Mouse (Mus musculus) midbrain, embryonic 14.5 days (tissue): Measurements from ENCODE around the gene Ly6g6e. TPM values are rescaled to one million over a fixed set of nuclear protein-coding genes. Genes with fewer than 3 reads are reported as not detected.
A peak's percentile ranks its signal among the peaks of the same experiment; 100 is the strongest.

Experiments
- ATAC-seq: fragments of 200-750 bp; cut with Nextera tagmentation; 2 replicates; pipeline ENCODE4 v1.8.0; 2017; ENCODE audit warnings: moderate number of reproducible peaks, moderate library complexity; ENCODE audit not compliant: low FRiP score, low TSS enrichment
- DNase-seq: peaks from one replicate; pipeline ENCODE4 v3.0.0-alpha.2; 2015
- H3K27ac ChIP-seq: fragments of 300-500 bp; sonication (generic); replicated peaks from 2 replicates; pipeline ENCODE4 v1.5.1; 2014; ENCODE audit warnings: mild to moderate bottlenecking, low read depth, low read length, moderate library complexity
- H3K27me3 ChIP-seq: fragments of 300-500 bp; sonication (generic); 2 replicates; pipeline ENCODE4 v1.6.1; 2014; ENCODE audit warnings: low read length, control low read depth, mixed read lengths; ENCODE audit not compliant: control insufficient read depth, insufficient read depth
- H3K36me3 ChIP-seq: fragments of 300-500 bp; sonication (generic); 2 replicates; pipeline ENCODE4 v1.6.1; 2014; ENCODE audit warnings: low read length, control low read depth; ENCODE audit not compliant: control insufficient read depth, insufficient read depth
- H3K4me1 ChIP-seq: fragments of 300-500 bp; sonication (generic); 2 replicates; pipeline ENCODE4 v1.6.1; 2014; ENCODE audit warnings: mild to moderate bottlenecking, antibody characterized with exemption, low read length, control low read depth; ENCODE audit not compliant: control insufficient read depth, insufficient read depth
- H3K4me2 ChIP-seq: fragments of 300-500 bp; sonication (generic); 2 replicates; pipeline ENCODE4 v1.6.1; 2014; ENCODE audit warnings: mild to moderate bottlenecking, low read length, moderate library complexity
- H3K4me3 ChIP-seq: fragments of 300-500 bp; sonication (generic); replicated peaks from 2 replicates; pipeline ENCODE4 v1.5.1; 2014; ENCODE audit warnings: low read depth, low read length
- H3K9ac ChIP-seq: fragments of 300-500 bp; sonication (generic); replicated peaks from 2 replicates; pipeline ENCODE4 v1.6.1; 2014; ENCODE audit warnings: mild to moderate bottlenecking, low read length, moderate library complexity
- H3K9me3 ChIP-seq: fragments of 300-500 bp; sonication (generic); 2 replicates; pipeline ENCODE4 v1.6.1; 2016; ENCODE audit warnings: low read length, control low read depth, mixed read lengths; ENCODE audit not compliant: control insufficient read depth
- WGBS: fragments of 180-500 bp; shearing (Covaris S2); extraction: QIAGEN DNeasy Blood & Tissue Kit; methylation state at CpG from one replicate; pipeline ENCODE4 v1.1.7; 2014; 5-methylcytosine and 5-hydroxymethylcytosine counted together
- polyA plus RNA-seq: library from polyadenylated mRNA; unstranded; fragments of >200 nt; fragmentation: Nextera tagmentation; extraction: Ambion mirVana; gene quantifications from 2 replicates; pipeline ENCODE4 v1.2.1, GENCODE M21; 2014

Ly6g6e gene
- polyA plus RNA-seq, 1 experiment from 2014 or later, result not detected

DNA sequence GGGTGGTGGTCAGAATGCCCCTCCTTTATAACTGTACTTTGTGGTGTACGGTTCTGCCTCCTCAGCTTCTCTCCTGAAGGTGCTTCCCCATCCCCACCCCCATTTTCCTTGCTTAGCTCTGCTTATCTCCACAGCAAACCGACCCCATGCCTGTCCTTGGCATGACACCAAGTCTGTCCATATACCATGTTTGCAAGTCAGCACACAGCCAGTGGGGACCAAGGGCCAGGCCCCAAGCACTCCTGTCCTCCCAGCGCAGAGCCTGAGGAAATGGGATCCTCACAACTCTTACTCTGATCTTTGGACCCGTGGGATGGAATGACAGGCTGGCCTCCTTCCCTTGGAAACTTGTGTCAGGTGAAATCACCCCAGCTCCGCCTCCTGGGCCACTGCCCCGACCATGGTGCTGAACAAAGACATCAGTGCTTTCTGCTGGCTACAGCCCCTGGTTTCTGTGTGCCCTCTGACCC is 26.6 kb downstream of the Ly6g6e start:
- no peaks in the 10 kb centered on the region for H3K9me3 ChIP-seq
- no peaks in the 10 kb centered on the region for H3K27me3 ChIP-seq
- no peak for ATAC-seq
- no peak for DNase-seq
- 70% methylated on average over 6 of the region's 6 CpGs for WGBS
- H3K27ac ChIP-seq, result no peak overlapping the region
- H3K36me3 ChIP-seq, result peaks cover 67% of the 10 kb centered on the region
- no peak overlapping the region for H3K4me3 ChIP-seq
- no peak overlapping the region for H3K9ac ChIP-seq
- H3K4me1 ChIP-seq, result 0 out of 2 replicates have a peak, but pooled peaks cover 3% of the 10 kb centered on the region
- no peak overlapping the region for H3K4me2 ChIP-seq

DNA sequence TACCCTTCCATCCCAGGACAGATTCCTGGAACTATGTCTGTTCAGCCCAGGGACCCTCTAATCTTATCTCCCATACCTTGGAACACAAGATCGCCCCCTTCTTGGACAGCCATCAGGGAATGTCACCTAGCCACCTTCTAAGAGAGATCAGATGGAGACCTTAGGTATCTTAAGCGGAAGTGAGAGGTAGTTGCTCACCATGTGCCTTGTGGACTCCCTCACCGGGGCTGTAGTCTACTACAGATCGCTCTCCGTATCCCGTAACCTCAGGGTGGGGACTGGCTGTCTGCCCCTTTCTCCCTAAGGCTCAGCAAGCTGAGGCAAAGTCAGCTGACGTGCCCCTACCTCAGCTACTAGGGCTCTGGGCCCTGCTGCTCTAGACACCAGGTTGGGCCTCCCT is 27.4 kb downstream of the Ly6g6e start:
- no peaks in the 10 kb centered on the region for H3K27me3 ChIP-seq
- no peak overlapping the region for H3K4me2 ChIP-seq
- no peak overlapping the region for H3K27ac ChIP-seq
- ATAC-seq, result no peak
- DNase-seq, result no peak
- no peaks in the 10 kb centered on the region for H3K9me3 ChIP-seq
- 93% methylated on average over 7 of the region's 7 CpGs for WGBS
- H3K36me3 ChIP-seq, result peaks cover 59% of the 10 kb centered on the region
- no peak overlapping the region for H3K9ac ChIP-seq
- 0 out of 2 replicates have a peak, but pooled peaks cover 3% of the 10 kb centered on the region for H3K4me1 ChIP-seq
- no peak overlapping the region for H3K4me3 ChIP-seq

DNA sequence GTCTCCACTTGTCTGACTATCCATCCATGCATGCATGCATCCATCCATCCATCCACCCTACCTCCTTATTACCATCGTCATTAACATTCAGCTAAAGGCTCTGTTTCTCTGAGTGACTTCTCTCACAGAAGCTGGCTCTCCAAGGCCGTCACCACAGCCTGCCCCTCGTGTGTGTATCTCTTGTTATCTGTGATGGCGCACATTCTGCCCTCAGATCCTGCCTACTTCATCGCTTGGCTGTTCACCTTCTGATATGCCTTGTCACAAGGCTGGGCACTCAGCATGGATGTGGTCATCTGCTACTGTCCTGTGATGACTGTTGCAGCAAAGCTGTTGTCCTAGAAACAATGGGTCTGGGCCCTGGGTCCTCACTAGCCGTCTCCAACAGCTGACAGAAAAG is 28.1 kb downstream of the Ly6g6e start:
- Histone ChIP-seq H3K9me3 (no peaks in the 10 kb centered on the region), H3K27me3 (no peaks in the 10 kb centered on the region), H3K9ac (no peak overlapping the region), H3K4me2 (no peak overlapping the region), H3K27ac (no peak overlapping the region), H3K4me3 (no peak overlapping the region), H3K4me1 (0 out of 2 replicates have a peak, but pooled peaks cover 3% of the 10 kb centered on the region), H3K36me3 (peaks cover 52% of the 10 kb centered on the region)
- WGBS, result 71% methylated on average over 6 of the region's 6 CpGs
- DNase-seq (no peak), ATAC-seq (no peak)

DNA sequence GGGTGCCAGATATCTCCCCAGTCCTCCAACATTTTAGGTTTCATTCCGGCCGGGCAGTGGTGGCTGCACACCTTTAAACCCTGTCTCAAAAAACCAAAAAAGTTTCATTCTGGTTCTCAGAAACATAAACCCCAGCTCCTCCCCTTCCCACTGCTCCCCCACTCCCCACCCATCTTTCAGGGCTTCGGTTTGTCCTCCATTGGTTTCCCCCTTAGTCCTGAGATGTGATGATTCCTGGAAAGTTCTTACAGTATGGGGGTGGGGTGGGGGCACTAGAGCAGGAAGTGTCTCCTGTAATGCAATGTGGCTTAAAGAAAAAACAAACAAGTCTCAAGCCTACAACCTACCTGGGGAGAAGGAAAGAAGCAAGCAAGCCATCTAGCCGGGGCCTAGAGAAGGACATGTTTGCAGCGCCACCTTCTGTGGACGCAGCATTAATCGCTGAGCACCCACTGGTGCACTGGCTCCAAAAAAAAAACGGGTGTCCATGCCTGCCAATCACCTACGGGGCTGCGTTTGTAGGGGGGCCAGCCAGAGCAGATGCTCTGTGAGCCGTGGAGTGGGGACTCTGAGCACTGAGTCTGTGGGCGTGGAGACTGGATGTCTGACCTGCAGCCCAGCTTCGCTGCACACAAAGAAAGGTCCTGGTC is 29.2 kb downstream of the Ly6g6e start:
- Histone ChIP-seq H3K36me3 (peaks cover 41% of the 10 kb centered on the region), H3K9me3 (no peaks in the 10 kb centered on the region), H3K27me3 (no peaks in the 10 kb centered on the region), H3K4me2 (peak overlapping the region; percentile 28), H3K4me1 (0 out of 2 replicates have a peak, but pooled peaks cover 3% of the 10 kb centered on the region), H3K4me3 (no peak overlapping the region), H3K9ac (peak overlapping the region; percentile 39; the same call in 1 of the 2 replicates), H3K27ac (no peak overlapping the region)
- no peak for ATAC-seq
- 18% methylated on average over 13 of the region's 13 CpGs for WGBS
- DNase-seq, result peak; percentile 70

DNA sequence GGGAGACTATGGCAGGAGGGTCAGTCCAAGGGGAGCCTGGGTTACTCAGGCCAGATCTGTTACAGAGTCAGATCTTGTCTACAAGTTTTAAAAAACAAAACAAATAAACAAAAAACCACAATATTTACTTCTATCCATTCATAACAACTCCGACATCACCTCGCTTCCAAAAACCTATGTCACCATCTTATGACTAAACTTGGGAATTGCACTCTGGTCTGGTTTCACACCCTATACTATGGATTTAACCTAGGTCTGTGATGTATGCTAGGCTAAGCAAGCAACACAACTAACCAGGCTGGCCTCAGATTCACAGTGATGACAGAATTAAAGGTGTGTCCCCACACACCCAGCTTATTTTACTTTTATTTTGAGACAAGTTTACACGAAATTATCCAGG is 29.8 kb downstream of the Ly6g6e start:
- no peak overlapping the region for H3K27ac ChIP-seq
- peaks cover 34% of the 10 kb centered on the region for H3K36me3 ChIP-seq
- DNase-seq, result peak; percentile 39
- no peak overlapping the region for H3K9ac ChIP-seq
- H3K4me3 ChIP-seq, result no peak overlapping the region
- H3K27me3 ChIP-seq, result no peaks in the 10 kb centered on the region
- H3K4me2 ChIP-seq, result peak overlapping the region; percentile 28
- 66% methylated on average over 3 of the region's 3 CpGs for WGBS
- H3K4me1 ChIP-seq, result 0 out of 2 replicates have a peak, but pooled peaks cover 3% of the 10 kb centered on the region
- H3K9me3 ChIP-seq, result no peaks in the 10 kb centered on the region
- ATAC-seq, result no peak

DNA sequence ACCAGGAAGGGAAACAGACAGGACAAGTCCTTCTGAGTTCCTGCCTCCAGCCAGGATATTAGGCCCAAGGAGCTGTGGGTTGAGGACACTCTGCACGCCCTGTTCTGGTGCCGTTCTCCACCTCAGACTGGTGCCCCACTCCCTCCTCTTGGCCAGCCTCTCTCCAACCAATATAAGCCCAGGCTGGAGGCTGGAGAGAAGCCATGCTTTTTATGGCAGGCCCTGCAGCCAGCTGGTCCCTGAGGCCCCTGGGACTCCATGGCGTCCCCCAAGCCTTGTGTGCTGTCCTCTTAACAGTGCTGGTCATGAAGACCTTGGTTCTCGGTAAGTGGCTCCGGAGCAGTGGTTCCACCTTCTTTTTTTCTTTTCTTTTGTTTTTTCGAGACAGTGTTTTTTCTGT is 31.4 kb downstream of the Ly6g6e start, which contains the start of gene Ly6g5c:
TSS of gene Ly6g5c (plus strand) at position 183 of the 400 bp plus-strand sequence.
- Histone ChIP-seq H3K4me1 (0 out of 2 replicates have a peak, but pooled peaks cover 3% of the 10 kb centered on the region), H3K27me3 (no peaks in the 10 kb centered on the region), H3K4me3 (no peak within 1 kb of the TSS), H3K36me3 (peaks cover 19% of the 10 kb centered on the region), H3K9me3 (no peaks in the 10 kb centered on the region), H3K4me2 (no peak within 1 kb of the TSS), H3K9ac (no peak within 1 kb of the TSS), H3K27ac (no peak within 1 kb of the TSS)
- ATAC-seq (no peak), DNase-seq (no peak)
- 82% methylated on average over 6 of the region's 6 CpGs for WGBS

DNA sequence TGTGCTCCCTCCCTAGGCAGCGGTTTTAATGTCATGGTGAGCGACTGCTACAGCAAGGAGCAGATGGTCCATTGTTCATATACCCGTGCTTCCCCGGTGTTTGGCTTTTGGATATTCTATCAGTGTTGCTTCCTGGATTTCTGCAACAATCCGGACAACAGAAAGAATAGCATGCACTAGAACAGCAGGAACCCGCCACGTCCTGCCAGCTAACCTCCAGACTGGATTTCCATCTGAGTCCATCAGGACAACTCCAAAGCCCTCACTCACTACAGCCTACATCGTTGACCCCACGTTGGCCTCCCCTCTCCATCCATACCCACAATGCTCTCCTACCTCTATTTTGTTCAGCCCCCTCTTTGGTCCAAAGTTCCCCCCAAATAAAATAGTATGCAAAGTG is 35.1 kb downstream of the Ly6g6e start:
- no peaks in the 10 kb centered on the region for H3K4me1 ChIP-seq
- no peak overlapping the region for H3K4me3 ChIP-seq
- H3K9ac ChIP-seq, result no peak overlapping the region
- no peaks in the 10 kb centered on the region for H3K27me3 ChIP-seq
- no peaks in the 10 kb centered on the region for H3K9me3 ChIP-seq
- H3K4me2 ChIP-seq, result no peak overlapping the region
- DNase-seq, result no peak
- WGBS, result 73% methylated on average over 9 of the region's 9 CpGs
- no peak overlapping the region for H3K27ac ChIP-seq
- no peak for ATAC-seq
- H3K36me3 ChIP-seq, result peaks cover 30% of the 10 kb centered on the region

DNA sequence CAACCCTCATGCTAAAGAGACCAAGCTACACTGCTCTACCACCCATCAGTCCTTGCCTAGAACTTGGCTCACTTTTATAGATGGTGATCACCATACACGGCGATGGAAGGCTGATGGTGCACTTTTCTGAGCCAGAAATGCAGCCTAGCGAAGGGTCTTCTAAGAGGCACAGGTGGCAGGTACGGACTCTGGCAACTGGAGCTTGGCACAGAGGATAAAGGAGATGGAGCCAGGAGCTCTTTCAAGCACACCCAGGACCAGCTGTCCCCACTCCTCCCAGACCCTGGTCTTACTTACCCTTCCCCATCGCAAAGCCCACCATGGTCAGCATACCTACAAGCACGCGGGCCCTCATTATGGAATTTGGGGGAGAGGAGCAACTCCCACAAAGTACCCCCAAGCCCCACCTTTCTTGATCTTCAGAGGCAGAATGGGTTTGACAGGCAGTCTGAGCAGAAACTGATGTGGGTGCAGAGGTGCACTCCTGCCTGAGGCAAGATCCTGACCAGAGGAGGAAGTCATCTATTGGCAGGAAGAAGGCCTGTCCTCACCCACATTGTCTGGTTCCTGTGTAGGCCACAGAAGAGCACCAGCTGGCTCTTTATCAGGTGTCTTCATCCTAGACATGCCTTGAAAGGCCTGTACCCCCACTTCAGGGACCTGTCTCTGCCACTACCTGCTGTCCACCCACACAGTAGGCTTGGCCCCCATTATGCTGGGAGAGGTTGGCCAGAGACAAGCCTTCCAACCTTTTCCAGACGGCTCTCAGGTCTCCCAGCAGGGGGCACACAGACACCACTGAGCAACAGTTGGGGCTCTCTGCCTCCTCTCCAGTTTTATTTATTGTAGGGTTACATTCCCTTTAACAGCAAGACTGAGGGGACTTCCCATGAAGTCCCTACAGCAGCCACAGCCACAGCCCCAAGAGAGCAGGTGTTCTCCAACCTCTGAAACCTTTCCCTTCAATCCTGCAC is 38.6 kb downstream of the Ly6g6e start, which contains the start of gene Ly6g5b:
TSS of gene Ly6g5b (minus strand) at position 383 of the 974 bp plus-strand sequence.
- Histone ChIP-seq H3K9me3 (no peaks in the 10 kb centered on the region), H3K36me3 (peaks cover 58% of the 10 kb centered on the region), H3K4me1 (peaks cover 3% of the 10 kb centered on the region), H3K4me3 (no peak within 1 kb of the TSS), H3K27ac (no peak within 1 kb of the TSS), H3K9ac (no peak within 1 kb of the TSS), H3K4me2 (no peak within 1 kb of the TSS), H3K27me3 (no peaks in the 10 kb centered on the region)
- WGBS, result 88% methylated on average over 8 of the region's 8 CpGs
- DNase-seq, result peak; percentile 21
- no peak for ATAC-seq
